Mouse (Mus musculus) retina, embryonic 14.5 days (tissue): ENCODE results near the gene Brd1.
"Not testable (repeated sequence)": the region's sequence is repeated elsewhere in the genome, so short reads cannot be mapped to it uniquely, and the experiment has no call there.

Source experiments
- DNase-seq: peaks from one replicate; pipeline ENCODE4 v3.0.0-alpha.2; 2015; ENCODE audit warnings: low spot score

Brd1 gene

GRCm38 (mm10) chr15:88733834-88734571 is at the start of gene Brd1:
Gene Brd1 (minus strand): TSS chr15:88734233.
- DNase-seq = peak; percentile 79

- DNase-seq = not testable (repeated sequence)
Observed at GRCm38 (mm10) chr15:88774630-88775029, 40.6 kb upstream of the Brd1 start.

GRCm38 (mm10) chr15:88768537-88768936 is 34.5 kb upstream of the Brd1 start:
- no peak for DNase-seq

DNA sequence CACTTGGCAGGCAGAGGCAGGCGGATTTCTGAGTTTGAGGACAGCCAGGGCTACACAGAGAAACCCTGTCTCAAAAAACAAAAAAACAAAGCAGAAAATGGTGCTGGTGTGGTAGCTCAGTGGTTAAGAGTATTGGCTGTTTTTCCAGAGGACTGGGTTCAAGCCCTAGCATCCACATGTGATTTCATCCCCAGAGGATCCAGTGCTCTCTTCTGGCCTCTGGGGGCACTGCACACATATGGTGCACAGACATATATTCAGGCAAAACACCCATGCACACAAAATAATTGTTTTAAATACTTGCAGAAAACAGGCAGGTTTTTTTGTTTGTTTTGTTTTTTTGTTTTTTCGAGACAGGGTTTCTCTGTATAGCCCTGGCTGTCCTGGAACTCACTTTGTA is 32.1 kb upstream of the Brd1 start:
- DNase-seq = not testable (repeated sequence)

DNA sequence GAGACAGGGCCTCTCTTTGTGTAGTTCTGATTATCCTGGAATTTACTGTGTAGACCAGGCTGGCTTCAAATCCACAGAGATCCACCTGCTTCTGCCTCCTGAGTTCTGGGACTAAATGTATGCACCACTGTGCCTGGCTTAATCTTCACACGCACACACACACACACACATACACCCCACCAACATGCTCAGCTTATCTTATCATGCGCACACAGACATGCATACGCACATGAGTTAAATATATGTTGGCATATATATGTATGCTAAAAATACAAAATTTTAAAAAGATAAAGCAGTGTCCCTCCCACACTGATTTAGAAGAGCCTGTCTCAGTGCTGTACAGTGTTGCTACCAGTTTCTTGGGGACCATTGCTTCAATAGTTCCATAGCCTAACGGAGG is 27.5 kb upstream of the Brd1 start:
- no peak for DNase-seq

GRCm38 (mm10) chr15:88758061-88758460 is 24.0 kb upstream of the Brd1 start:
- DNase-seq = no peak

DNA sequence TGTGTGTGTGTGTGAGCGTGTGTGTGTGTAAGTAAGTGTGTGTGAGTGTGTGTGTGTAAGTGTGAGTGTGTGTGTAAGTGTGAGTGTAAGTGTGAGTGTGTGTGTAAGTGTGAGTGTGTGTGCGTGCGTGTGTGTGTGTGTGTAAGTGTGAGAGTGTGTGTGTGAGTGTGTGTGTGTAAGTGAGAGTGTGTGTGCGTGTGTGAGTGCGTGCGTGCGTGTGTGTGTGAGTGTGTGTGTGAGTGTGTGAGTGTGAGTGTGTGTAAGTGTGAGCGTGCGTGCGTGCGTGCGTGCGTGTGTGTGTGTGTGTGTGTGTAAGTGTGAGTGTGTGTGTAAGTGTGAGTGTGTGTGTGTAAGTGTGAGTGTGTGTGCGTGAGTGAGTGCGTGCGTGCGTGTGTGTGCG is 21.7 kb upstream of the Brd1 start:
- DNase-seq = no peak

DNA sequence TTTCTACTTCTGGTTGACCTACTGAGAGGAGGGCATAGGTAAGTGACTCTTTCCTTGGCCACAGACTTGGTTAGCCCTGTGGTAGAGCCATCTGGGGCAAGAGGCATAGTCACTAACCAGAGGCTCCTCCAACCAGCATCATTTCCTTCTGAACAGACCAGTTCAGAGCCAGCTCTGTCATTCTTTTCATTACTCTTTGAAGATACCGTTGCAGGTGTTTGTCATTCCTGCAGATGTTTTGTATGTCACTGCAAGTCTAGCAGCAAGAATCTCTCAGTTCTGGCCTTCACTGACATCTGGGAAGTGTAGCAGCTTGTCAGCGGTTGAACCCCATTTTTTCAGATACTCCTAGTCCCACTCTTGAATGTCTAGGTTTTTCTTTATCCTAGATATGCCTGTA is 20.9 kb upstream of the Brd1 start:
- DNase-seq = no peak

GRCm38 (mm10) chr15:88752403-88752733 is 18.3 kb upstream of the Brd1 start:
- DNase-seq = no peak

- peak; percentile 63 for DNase-seq
Observed at GRCm38 (mm10) chr15:88751564-88752402, 17.8 kb upstream of the Brd1 start, which contains the start of gene Zbed4. Gene Zbed4 (plus strand): TSS chr15:88751660.

GRCm38 (mm10) chr15:88750677-88751563 is 16.9 kb upstream of the Brd1 start:
- peak; percentile 100 for DNase-seq

- no peak for DNase-seq
Observed at GRCm38 (mm10) chr15:88750032-88750431, 16.0 kb upstream of the Brd1 start.

- not testable (repeated sequence) for DNase-seq
Observed at GRCm38 (mm10) chr15:88749617-88750016, 15.6 kb upstream of the Brd1 start.

- no peak for DNase-seq
Observed at GRCm38 (mm10) chr15:88745926-88746325, 11.9 kb upstream of the Brd1 start.

DNA sequence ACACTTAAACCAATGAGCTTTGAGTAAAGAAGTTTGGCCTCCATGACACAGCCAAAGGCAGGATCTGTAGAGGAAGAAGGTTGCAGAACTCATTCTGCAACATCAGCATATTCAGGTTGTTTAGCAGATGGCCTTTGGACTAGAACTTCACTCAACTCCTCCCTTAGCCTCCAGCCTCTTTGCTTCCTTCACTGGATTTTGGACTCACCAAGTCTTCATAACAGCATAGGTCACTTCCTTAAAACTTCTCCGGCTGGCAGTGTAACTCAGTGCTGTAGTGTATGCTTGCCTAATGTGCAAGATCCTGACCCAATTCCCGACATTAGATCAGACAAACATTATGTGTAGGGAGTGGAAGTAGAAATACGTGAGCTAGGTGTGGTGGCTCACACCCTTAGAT is 11.3 kb upstream of the Brd1 start:
- DNase-seq = no peak

DNA sequence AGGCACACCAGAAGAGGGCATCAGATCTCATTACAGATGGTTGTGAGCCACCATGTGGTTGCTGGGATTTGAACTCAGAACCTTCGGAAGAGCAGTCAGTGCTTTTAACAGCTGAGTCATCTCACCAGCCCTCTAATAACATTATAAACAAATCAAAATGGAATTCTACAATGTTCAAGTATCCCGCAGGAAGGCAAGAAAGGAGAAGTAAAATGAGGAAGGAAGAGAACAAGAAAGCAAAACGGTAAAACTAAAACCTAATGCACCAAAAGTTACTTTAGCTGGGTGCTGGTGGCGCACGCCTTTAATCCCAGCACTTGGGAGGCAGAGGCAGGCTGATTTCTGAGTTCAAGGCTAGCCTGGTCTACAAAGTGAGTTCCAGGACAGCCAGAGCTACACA is 9.3 kb upstream of the Brd1 start:
- not testable (repeated sequence) for DNase-seq

DNA sequence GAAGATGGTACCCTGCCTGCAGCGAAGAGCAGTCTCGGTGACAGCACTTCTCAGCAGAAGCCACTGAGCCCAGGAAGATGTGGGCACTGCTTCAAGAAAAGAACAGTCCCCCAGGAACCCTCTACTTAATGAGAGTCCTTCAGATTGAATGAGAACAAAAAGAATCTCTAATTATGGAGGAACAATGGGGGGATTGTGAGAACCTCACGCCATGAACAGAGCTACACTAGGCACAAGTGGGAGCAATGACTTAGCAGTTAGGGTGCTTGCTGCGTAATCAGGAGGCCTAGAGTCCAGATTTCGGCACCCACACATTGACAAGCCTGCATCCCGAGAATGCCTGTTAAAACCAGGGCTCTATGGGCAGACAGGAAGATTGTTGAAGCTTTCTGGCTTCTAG is 7.3 kb upstream of the Brd1 start:
- peak; percentile 28 for DNase-seq

- DNase-seq = no peak
Observed at GRCm38 (mm10) chr15:88738466-88738865, 4.4 kb upstream of the Brd1 start.

GRCm38 (mm10) chr15:88736166-88736565 is 2.1 kb upstream of the Brd1 start:
- DNase-seq = no peak

GRCm38 (mm10) chr15:88733041-88733751 is 837 bp downstream of the Brd1 start:
- DNase-seq = peak; percentile 67

- DNase-seq = no peak
Observed at GRCm38 (mm10) chr15:88732405-88733020, 1.5 kb downstream of the Brd1 start.
